Mouse (Mus musculus): Measurements from ENCODE around the gene Olr1. TPM values are rescaled to one million over a fixed set of nuclear protein-coding genes. Genes with fewer than 3 reads are reported as not detected.

The Olr1 gene
- polyA plus RNA-seq, 1 experiment from 2014 or later = 0.65 TPM

- DNase-seq (no peak), ATAC-seq (ENCODE audit: low read depth) (peak; percentile 42)
- Histone ChIP-seq H3K27me3 (no peaks in the 10 kb centered on the region), H3K4me1 (replicated peaks) (peaks cover 31% of the 10 kb centered on the region), H3K4me2 (peak overlapping the region; percentile 88), H3K9ac (peak overlapping the region; percentile 84), H3K36me3 (peaks cover 3% of the 10 kb centered on the region), H3K27ac (peak overlapping the region; percentile 82), H3K9me3 (replicated peaks) (no peaks in the 10 kb centered on the region), H3K4me3 (replicated peaks) (peak overlapping the region; percentile 80)
- 38% methylated on average over 7 of the region's 7 CpGs for WGBS (ENCODE audit: insufficient replicate concordance)
Measured at GRCm38 (mm10) chr6:129532556-129532941, 25.6 kb upstream of the Olr1 start.

DNA sequence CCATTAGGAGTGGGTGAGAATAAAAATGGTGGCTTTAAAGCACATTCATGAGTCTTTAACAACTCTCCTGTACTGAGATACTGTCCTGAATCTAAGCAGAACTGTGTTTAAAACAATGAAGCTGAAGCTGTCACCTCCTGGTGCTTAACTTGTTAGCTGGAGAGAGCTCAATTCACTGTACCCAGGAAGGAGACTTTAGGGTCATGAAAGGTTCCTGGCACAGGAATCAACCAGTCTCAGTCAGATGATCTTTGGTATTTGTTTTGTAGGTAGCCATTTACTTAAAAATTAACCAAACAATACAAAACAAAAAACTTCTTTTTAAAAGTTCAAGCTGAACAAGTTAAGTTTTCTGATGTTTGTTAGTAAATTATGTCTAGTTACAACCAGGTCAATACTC is 23.3 kb upstream of the Olr1 start:
- Histone ChIP-seq H3K4me2 (no peak overlapping the region), H3K4me3 (replicated peaks) (no peak overlapping the region), H3K27me3 (no peaks in the 10 kb centered on the region), H3K4me1 (replicated peaks) (peaks cover 21% of the 10 kb centered on the region), H3K27ac (no peak overlapping the region), H3K9me3 (replicated peaks) (no peaks in the 10 kb centered on the region), H3K9ac (no peak overlapping the region), H3K36me3 (no peaks in the 10 kb centered on the region)
- DNase-seq (no peak), ATAC-seq (ENCODE audit: low read depth) (no peak)

DNA sequence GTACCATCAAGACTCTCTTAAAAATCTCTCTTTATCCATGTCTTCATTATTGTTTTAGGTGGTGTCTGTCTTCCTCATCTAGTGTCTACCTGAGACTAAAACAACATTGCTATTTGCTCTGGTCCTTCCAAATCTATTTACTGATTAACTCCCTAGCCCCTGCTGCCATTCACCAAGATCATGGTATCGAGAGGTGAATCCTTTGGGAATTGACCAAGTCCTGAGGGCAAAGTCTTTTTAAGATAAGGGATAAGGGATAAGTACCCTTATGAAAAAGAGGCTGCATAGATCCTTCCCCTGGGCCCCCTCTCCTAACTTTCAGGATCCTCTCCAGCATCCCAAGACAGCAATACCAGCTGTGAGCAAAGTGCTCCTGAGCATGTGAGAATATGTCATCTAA is 22.6 kb upstream of the Olr1 start:
- ATAC-seq (ENCODE audit: low read depth) (no peak), DNase-seq (no peak)
- H3K36me3 ChIP-seq = no peaks in the 10 kb centered on the region
- no peaks in the 10 kb centered on the region for H3K27me3 ChIP-seq
- no peaks in the 10 kb centered on the region for H3K9me3 ChIP-seq (replicated peaks)
- peaks cover 15% of the 10 kb centered on the region for H3K4me1 ChIP-seq (replicated peaks)
- H3K4me3 ChIP-seq (replicated peaks) = no peak overlapping the region
- H3K9ac ChIP-seq = no peak overlapping the region
- H3K27ac ChIP-seq = no peak overlapping the region
- WGBS (ENCODE audit: insufficient replicate concordance) = 61% methylated on average over 1 of the region's 1 CpGs
- no peak overlapping the region for H3K4me2 ChIP-seq

DNA sequence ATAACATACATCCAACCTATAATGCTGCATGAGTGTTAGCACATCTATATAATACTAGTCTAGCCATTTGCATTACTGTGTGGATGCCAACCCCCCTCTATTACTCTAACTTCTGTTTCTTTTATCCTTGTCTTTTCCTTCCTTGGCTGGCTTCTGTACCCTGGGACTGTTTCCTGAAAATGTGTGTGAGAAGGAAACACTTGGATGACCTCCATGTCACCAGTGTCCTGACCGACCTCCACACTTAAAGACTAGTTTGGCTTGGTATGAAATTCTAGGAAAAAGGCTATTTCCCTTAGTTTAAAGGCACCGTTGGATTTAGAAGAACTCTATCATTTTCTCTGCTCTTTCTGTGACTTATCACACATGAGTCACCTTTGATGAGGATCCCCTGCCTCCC is 20.5 kb upstream of the Olr1 start:
- Histone ChIP-seq H3K27ac (no peak overlapping the region), H3K36me3 (no peaks in the 10 kb centered on the region), H3K4me3 (replicated peaks) (no peak overlapping the region), H3K27me3 (no peaks in the 10 kb centered on the region), H3K4me1 (replicated peaks) (peaks cover 3% of the 10 kb centered on the region), H3K9ac (no peak overlapping the region), H3K4me2 (no peak overlapping the region), H3K9me3 (replicated peaks) (no peaks in the 10 kb centered on the region)
- DNase-seq (no peak), ATAC-seq (ENCODE audit: low read depth) (no peak)
- 49% methylated on average over 2 of the region's 2 CpGs for WGBS (ENCODE audit: insufficient replicate concordance)

DNA sequence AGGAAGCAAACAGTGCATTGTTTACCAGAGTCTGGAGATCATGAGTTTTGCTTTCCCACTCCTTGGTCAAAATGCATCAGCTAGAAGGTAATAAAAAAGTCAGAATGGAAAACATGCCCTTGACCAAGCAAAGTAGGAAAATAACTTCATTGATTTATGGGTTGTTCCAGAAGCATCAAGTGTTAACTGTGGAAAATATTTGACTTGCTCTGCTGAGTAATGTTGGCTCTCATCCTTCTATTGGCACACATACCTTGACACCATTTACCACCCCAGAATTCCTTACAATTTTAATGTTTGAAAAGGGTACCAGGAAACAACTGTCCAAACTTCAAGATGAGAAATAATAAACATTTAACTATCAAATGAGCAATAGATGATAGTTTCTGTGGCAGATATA is 19.1 kb upstream of the Olr1 start:
- Histone ChIP-seq H3K36me3 (no peaks in the 10 kb centered on the region), H3K4me3 (replicated peaks) (no peak overlapping the region), H3K9me3 (replicated peaks) (no peaks in the 10 kb centered on the region), H3K27ac (no peak overlapping the region), H3K9ac (no peak overlapping the region), H3K4me1 (replicated peaks) (no peaks in the 10 kb centered on the region), H3K27me3 (no peaks in the 10 kb centered on the region), H3K4me2 (no peak overlapping the region)
- no peak for ATAC-seq (ENCODE audit: low read depth)
- no peak for DNase-seq

DNA sequence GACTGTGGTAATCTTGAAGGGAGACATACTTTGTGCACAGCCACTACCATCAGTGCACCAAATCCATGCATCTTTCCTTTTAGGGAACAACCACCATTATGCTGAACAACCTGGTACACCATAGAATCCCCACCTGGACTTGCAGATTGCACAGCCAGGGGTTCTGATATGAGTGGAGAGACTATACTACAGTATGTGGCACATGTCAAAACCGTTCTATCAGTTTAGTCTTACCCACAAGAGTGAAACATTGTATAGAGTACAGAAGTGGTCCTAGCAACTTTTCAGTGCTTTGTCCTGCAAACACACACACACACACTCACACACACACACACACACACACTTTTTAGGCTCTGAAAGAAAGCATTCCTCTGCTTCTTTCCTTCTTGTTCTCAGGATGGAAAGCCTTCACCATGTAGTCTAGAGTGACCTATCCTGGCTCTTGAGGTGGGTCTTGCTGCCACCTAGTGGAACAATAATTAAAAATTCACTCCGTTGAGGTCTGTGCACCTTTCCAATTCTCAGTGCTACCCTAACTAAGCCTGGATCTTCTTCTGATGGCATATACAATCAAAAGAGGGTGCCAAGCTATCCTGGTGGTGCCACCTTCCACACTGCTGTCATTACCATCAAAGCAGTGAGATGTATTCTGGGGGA is 10.9 kb upstream of the Olr1 start:
- H3K9ac ChIP-seq = no peak overlapping the region
- H3K4me3 ChIP-seq (replicated peaks) = no peak overlapping the region
- no peaks in the 10 kb centered on the region for H3K27me3 ChIP-seq
- no peak overlapping the region for H3K4me2 ChIP-seq
- ATAC-seq (ENCODE audit: low read depth) (peak; percentile 65; the same call in 1 of the 2 replicates), DNase-seq (no peak)
- 35% methylated on average over 2 of the region's 2 CpGs for WGBS (ENCODE audit: insufficient replicate concordance)
- H3K9me3 ChIP-seq (replicated peaks) = no peaks in the 10 kb centered on the region
- no peaks in the 10 kb centered on the region for H3K36me3 ChIP-seq
- no peaks in the 10 kb centered on the region; the same call in 1 of the 2 replicates for H3K4me1 ChIP-seq (replicated peaks)
- H3K27ac ChIP-seq = no peak overlapping the region

DNA sequence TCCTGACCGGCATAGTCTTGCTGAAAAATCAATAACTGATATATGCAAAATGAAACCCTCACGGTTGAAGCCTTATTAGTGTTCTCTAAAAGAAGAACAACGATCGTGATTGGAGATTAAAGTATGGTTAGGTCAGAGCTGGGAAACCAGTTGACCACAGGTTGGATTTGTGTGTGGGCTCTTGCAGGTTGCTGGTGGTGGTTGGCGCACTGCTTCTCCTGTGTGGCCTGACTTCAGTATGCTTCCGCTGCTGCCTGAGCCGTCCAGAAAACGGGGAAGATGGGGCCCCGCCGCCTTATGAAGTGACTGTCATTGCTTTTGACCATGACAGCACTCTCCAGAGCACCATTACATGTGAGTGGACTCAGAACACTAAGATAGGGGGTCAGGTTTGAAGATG is 9.4 kb upstream of the Olr1 start:
- WGBS (ENCODE audit: insufficient replicate concordance) = 66% methylated on average over 10 of the region's 10 CpGs
- H3K4me2 ChIP-seq = no peak overlapping the region
- no peaks in the 10 kb centered on the region; the same call in 1 of the 2 replicates for H3K4me1 ChIP-seq (replicated peaks)
- H3K27me3 ChIP-seq = no peaks in the 10 kb centered on the region
- ATAC-seq (ENCODE audit: low read depth) = no peak
- H3K4me3 ChIP-seq (replicated peaks) = no peak overlapping the region
- DNase-seq = no peak
- H3K9me3 ChIP-seq (replicated peaks) = no peaks in the 10 kb centered on the region
- H3K9ac ChIP-seq = no peak overlapping the region
- no peak overlapping the region for H3K27ac ChIP-seq
- H3K36me3 ChIP-seq = no peaks in the 10 kb centered on the region

DNA sequence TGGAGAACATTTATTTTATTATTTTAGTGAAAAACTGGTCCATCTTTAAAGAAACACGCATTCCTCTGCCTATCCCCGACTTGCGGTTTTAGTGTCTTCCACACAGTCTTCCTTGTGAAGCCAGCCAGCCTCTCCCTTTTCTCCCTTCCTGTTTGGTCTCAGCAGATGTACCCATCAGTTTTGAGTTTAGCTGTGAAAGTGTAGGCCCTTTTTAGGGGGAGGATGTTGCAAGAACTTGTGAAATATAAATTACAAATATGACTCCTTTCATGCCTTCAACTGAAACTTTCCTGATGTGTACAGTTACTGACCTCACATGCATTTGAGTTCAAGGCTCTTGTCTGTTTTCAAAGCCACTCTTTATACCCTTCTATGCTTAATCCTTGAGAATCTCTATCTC is 8.1 kb upstream of the Olr1 start:
- no peak overlapping the region for H3K27ac ChIP-seq
- WGBS (ENCODE audit: insufficient replicate concordance) = 81% methylated on average over 3 of the region's 3 CpGs
- H3K27me3 ChIP-seq = no peaks in the 10 kb centered on the region
- ATAC-seq (ENCODE audit: low read depth) = no peak
- H3K9ac ChIP-seq = no peak overlapping the region
- H3K9me3 ChIP-seq (replicated peaks) = no peaks in the 10 kb centered on the region
- H3K4me2 ChIP-seq = no peak overlapping the region
- H3K4me3 ChIP-seq (replicated peaks) = no peak overlapping the region
- no peaks in the 10 kb centered on the region for H3K36me3 ChIP-seq
- H3K4me1 ChIP-seq (replicated peaks) = no peaks in the 10 kb centered on the region; the same call in 1 of the 2 replicates
- DNase-seq = no peak

- 39% methylated on average over 2 of the region's 2 CpGs for WGBS (ENCODE audit: insufficient replicate concordance)
- DNase-seq (no peak), ATAC-seq (ENCODE audit: low read depth) (no peak)
- no peak overlapping the region for H3K4me3 ChIP-seq (replicated peaks)
- no peaks in the 10 kb centered on the region for H3K9me3 ChIP-seq (replicated peaks)
- H3K27me3 ChIP-seq = no peaks in the 10 kb centered on the region
- no peaks in the 10 kb centered on the region; the same call in 1 of the 2 replicates for H3K4me1 ChIP-seq (replicated peaks)
- H3K4me2 ChIP-seq = no peak overlapping the region
- no peak overlapping the region for H3K27ac ChIP-seq
- H3K9ac ChIP-seq = no peak overlapping the region
- H3K36me3 ChIP-seq = no peaks in the 10 kb centered on the region
Measured at GRCm38 (mm10) chr6:129514376-129514775, 7.4 kb upstream of the Olr1 start.

DNA sequence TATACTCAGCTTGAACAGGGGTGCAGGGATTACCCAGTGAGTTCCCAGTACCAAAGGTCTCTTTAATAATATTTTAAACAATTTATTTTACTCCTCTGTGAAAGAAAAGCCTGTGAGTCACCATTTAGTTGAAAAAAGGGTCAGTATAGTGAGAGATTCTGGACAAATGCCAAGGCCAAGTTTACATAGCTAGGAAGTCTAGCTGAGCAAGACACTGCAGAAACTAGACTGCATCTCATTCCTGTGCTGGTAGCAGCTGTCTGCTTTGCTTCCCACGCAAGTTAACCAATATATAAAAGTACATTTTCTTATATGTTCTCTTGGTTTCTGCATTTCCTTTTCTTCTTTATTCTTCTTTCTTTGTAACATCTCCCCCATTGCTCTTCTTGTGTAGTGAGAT is 6.4 kb upstream of the Olr1 start:
- no peaks in the 10 kb centered on the region; the same call in 1 of the 2 replicates for H3K4me1 ChIP-seq (replicated peaks)
- WGBS (ENCODE audit: insufficient replicate concordance) = 75% methylated on average over 1 of the region's 1 CpGs
- no peaks in the 10 kb centered on the region for H3K27me3 ChIP-seq
- no peaks in the 10 kb centered on the region for H3K36me3 ChIP-seq
- H3K4me2 ChIP-seq = no peak overlapping the region
- ATAC-seq (ENCODE audit: low read depth) = no peak
- no peak overlapping the region for H3K9ac ChIP-seq
- DNase-seq = no peak
- no peak overlapping the region for H3K4me3 ChIP-seq (replicated peaks)
- H3K27ac ChIP-seq = no peak overlapping the region
- H3K9me3 ChIP-seq (replicated peaks) = no peaks in the 10 kb centered on the region

DNA sequence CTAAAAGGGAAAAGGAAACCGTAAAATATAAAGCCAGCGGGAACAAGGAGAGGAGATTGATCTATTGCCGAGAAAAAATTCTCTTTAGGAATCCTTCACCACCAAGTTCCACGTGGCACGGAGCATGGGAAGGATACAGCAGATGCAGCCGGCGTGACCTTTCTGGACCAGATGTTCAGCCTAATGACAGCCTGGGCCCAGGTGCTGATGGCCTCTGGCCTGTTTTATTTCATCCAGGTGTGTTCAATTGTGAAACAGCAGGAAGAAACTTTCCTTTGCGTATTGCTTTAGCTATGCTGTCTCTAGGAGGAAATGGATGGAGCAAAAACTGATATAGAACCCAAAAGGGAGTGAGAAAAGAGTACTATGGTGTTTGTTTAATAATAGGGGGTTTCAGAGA is 5.9 kb upstream of the Olr1 start:
- Histone ChIP-seq H3K9me3 (replicated peaks) (no peaks in the 10 kb centered on the region), H3K4me2 (no peak overlapping the region), H3K27me3 (no peaks in the 10 kb centered on the region), H3K36me3 (no peaks in the 10 kb centered on the region), H3K4me1 (replicated peaks) (no peaks in the 10 kb centered on the region; the same call in 1 of the 2 replicates), H3K27ac (no peak overlapping the region), H3K4me3 (replicated peaks) (no peak overlapping the region), H3K9ac (no peak overlapping the region)
- DNase-seq (no peak), ATAC-seq (ENCODE audit: low read depth) (no peak)
- 48% methylated on average over 8 of the region's 8 CpGs for WGBS (ENCODE audit: insufficient replicate concordance)

GRCm38 (mm10) chr6:129512367-129512766 is 5.4 kb upstream of the Olr1 start, which contains the start of gene Tmem52b:
TSS of gene Tmem52b (plus strand) at chr6:129512555.
- no peak within 1 kb of the TSS for H3K4me3 ChIP-seq (replicated peaks)

More at GRCm38 (mm10) chr6:129512367-129512766, 5.4 kb upstream of the Olr1 start, which contains the start of gene Tmem52b:
- Histone ChIP-seq H3K9ac (no peak within 1 kb of the TSS), H3K9me3 (replicated peaks) (no peaks in the 10 kb centered on the region), H3K4me1 (replicated peaks) (no peaks in the 10 kb centered on the region; the same call in 1 of the 2 replicates), H3K36me3 (no peaks in the 10 kb centered on the region), H3K27ac (no peak within 1 kb of the TSS), H3K4me2 (no peak within 1 kb of the TSS), H3K27me3 (no peaks in the 10 kb centered on the region)
- DNase-seq (no peak), ATAC-seq (ENCODE audit: low read depth) (no peak)
- 38% methylated on average over 3 of the region's 3 CpGs for WGBS (ENCODE audit: insufficient replicate concordance)

Data from liver, embryonic 13.5 days (tissue).